Mouse (Mus musculus): ENCODE measurements around the gene Map3k11. TPM values are rescaled to one million over a fixed set of nuclear protein-coding genes. Genes with fewer than 3 reads are reported as not detected.

Gene Map3k11
- total RNA-seq, 1 experiment from 2014 or later = 21.6 TPM

GRCm38 (mm10) chr19:5704163-5704800 lies 15.7 kb downstream of the Map3k11 start, which contains the start of gene Kcnk7:
TSS of gene Kcnk7 (plus strand) at chr19:5704367.
- 0 out of 2 replicates have a peak, but pooled peaks have one; percentile 19 for ATAC-seq (replicated peaks; ENCODE audit: low read depth, poor library complexity, severe bottlenecking)

GRCm38 (mm10) chr19:5704801-5705571 lies 16.4 kb downstream of the Map3k11 start:
- peak; percentile 70 for ATAC-seq (replicated peaks; ENCODE audit: low read depth, poor library complexity, severe bottlenecking)

- no peak for ATAC-seq (replicated peaks; ENCODE audit: low read depth, poor library complexity, severe bottlenecking)
Observed at GRCm38 (mm10) chr19:5710068-5710467, 21.5 kb downstream of the Map3k11 start.

- no peak for ATAC-seq (replicated peaks; ENCODE audit: low read depth, poor library complexity, severe bottlenecking)
Observed at GRCm38 (mm10) chr19:5710581-5710980, 22.0 kb downstream of the Map3k11 start.

GRCm38 (mm10) chr19:5711218-5711617 lies 22.7 kb downstream of the Map3k11 start:
- ATAC-seq (replicated peaks; ENCODE audit: low read depth, poor library complexity, severe bottlenecking) = no peak

- peak; percentile 57 for ATAC-seq (replicated peaks; ENCODE audit: low read depth, poor library complexity, severe bottlenecking)
Observed at GRCm38 (mm10) chr19:5711907-5712460, 23.4 kb downstream of the Map3k11 start.

GRCm38 (mm10) chr19:5713255-5713654 lies 24.7 kb downstream of the Map3k11 start:
- ATAC-seq (replicated peaks; ENCODE audit: low read depth, poor library complexity, severe bottlenecking) = no peak

- peak; percentile 51 for ATAC-seq (replicated peaks; ENCODE audit: low read depth, poor library complexity, severe bottlenecking)
Observed at GRCm38 (mm10) chr19:5713730-5714129, 25.2 kb downstream of the Map3k11 start.

GRCm38 (mm10) chr19:5715793-5716688 lies 27.5 kb downstream of the Map3k11 start:
- ATAC-seq (replicated peaks; ENCODE audit: low read depth, poor library complexity, severe bottlenecking) = no peak; the same call in 1 of the 2 replicates

- ATAC-seq (replicated peaks; ENCODE audit: low read depth, poor library complexity, severe bottlenecking) = no peak
Observed at GRCm38 (mm10) chr19:5716955-5717354, 28.4 kb downstream of the Map3k11 start.

- no peak for ATAC-seq (replicated peaks; ENCODE audit: low read depth, poor library complexity, severe bottlenecking)
Observed at GRCm38 (mm10) chr19:5721233-5721632, 32.7 kb downstream of the Map3k11 start.

- no peak for ATAC-seq (replicated peaks; ENCODE audit: low read depth, poor library complexity, severe bottlenecking)
Observed at GRCm38 (mm10) chr19:5722848-5723425, 34.4 kb downstream of the Map3k11 start.

GRCm38 (mm10) chr19:5723934-5724548 lies 35.5 kb downstream of the Map3k11 start:
- no peak for ATAC-seq (replicated peaks; ENCODE audit: low read depth, poor library complexity, severe bottlenecking)

- ATAC-seq (replicated peaks; ENCODE audit: low read depth, poor library complexity, severe bottlenecking) = peak; percentile 60
Observed at GRCm38 (mm10) chr19:5724549-5724941, 36.0 kb downstream of the Map3k11 start.

- ATAC-seq (replicated peaks; ENCODE audit: low read depth, poor library complexity, severe bottlenecking) = no peak
Observed at GRCm38 (mm10) chr19:5725029-5725707, 36.6 kb downstream of the Map3k11 start.

- 0 out of 2 replicates have a peak, but pooled peaks have one; percentile 2 for ATAC-seq (replicated peaks; ENCODE audit: low read depth, poor library complexity, severe bottlenecking)
Observed at GRCm38 (mm10) chr19:5725767-5726515, 37.4 kb downstream of the Map3k11 start, which contains the start of gene Ehbp1l1. TSS of gene Ehbp1l1 (minus strand) at chr19:5726317.

- ATAC-seq (replicated peaks; ENCODE audit: low read depth, poor library complexity, severe bottlenecking) = peak; percentile 2; the same call in 1 of the 2 replicates
Observed at GRCm38 (mm10) chr19:5726961-5727578, 38.5 kb downstream of the Map3k11 start.
